Mouse (Mus musculus) liver, adult 2 months (tissue): ENCODE results near the gene S1pr3. TPM values are rescaled to one million over a fixed set of nuclear protein-coding genes. Genes with fewer than 3 reads are reported as not detected.

Source experiments
- DNase-seq: peaks from one replicate; pipeline ENCODE4 v3.0.0-alpha.2; 2011; ENCODE audit warnings: low read depth, low spot score; ENCODE audit errors: extremely low read depth
- H3K27ac ChIP-seq: fragments of 200-500 bp; replicated peaks from 2 replicates; pipeline ENCODE4 v1.5.1; 2012; ENCODE audit warnings: low read depth, mild to moderate bottlenecking, control low read depth, inconsistent platforms, low read length; ENCODE audit not compliant: insufficient read depth
- H3K27me3 ChIP-seq: fragments of 200-500 bp; 2 replicates; pipeline ENCODE4 v1.6.1; 2012; ENCODE audit warnings: mild to moderate bottlenecking, moderate library complexity, low read length, inconsistent platforms; ENCODE audit not compliant: control insufficient read depth, insufficient read depth
- H3K36me3 ChIP-seq: fragments of 200-500 bp; 2 replicates; pipeline ENCODE4 v1.6.1; 2012; ENCODE audit warnings: low read length, inconsistent platforms; ENCODE audit not compliant: control insufficient read depth, insufficient read depth
- H3K4me1 ChIP-seq: fragments of 200-500 bp; 2 replicates; pipeline ENCODE4 v1.6.1; 2011; ENCODE audit warnings: low read length; ENCODE audit not compliant: control insufficient read depth, insufficient read depth
- H3K4me3 ChIP-seq: fragments of 200-500 bp; 2 replicates; pipeline ENCODE4 v1.5.1; 2011; ENCODE audit warnings: low read depth, mild to moderate bottlenecking, control low read depth, low read length, moderate library complexity; ENCODE audit not compliant: insufficient read depth
- H3K79me2 ChIP-seq: fragments of 200-500 bp; 2 replicates; pipeline ENCODE4 v1.6.1; 2012; ENCODE audit warnings: inconsistent platforms, mild to moderate bottlenecking, low read length, moderate library complexity; ENCODE audit not compliant: control insufficient read depth, insufficient read depth
- H3K9ac ChIP-seq: fragments of 200-500 bp; 2 replicates; pipeline ENCODE4 v1.6.1; 2012; ENCODE audit warnings: low read depth, mild to moderate bottlenecking, control low read depth, inconsistent platforms, low read length
- CTCF ChIP-seq: fragments of 200-500 bp; IDR thresholded peaks from 2 replicates; pipeline ENCODE4 v1.5.1; 2011; ENCODE audit warnings: low read depth, low read length, control low read depth
- POLR2A ChIP-seq: fragments of 200-500 bp; IDR thresholded peaks from 2 replicates; pipeline ENCODE4 v1.6.1; 2011; ENCODE audit warnings: low read length, control low read depth; ENCODE audit not compliant: insufficient read depth; ENCODE audit errors: extremely low read depth
- WGBS: fragments of 180-500 bp; shearing (Covaris S2); methylation state at CpG from one replicate; pipeline ENCODE4 v1.1.7; 2018; 5-methylcytosine and 5-hydroxymethylcytosine counted together
- polyA plus RNA-seq: library from polyadenylated mRNA; depleted of rRNA; stranded (reverse); fragments of >200 nt; gene quantifications from 2 replicates; pipeline ENCODE4 v1.2.3, GENCODE M21; 2012; rRNA removed
- total RNA-seq: library from RNA; depleted of rRNA; stranded (reverse); fragments of >200 nt; gene quantifications from 2 replicates; pipeline ENCODE4 v1.2.3, GENCODE M21; 2014; rRNA removed

S1pr3 gene
- total and polyA plus RNA-seq, 2 experiments: 0.83 to 1.6 TPM

GRCm38 (mm10) chr13:51466117-51466841, 57.8 kb downstream of the S1pr3 start:
- DNase-seq: no peak
- Histone ChIP-seq H3K4me1 (no peaks in the 10 kb centered on the region), H3K27ac (no peak overlapping the region), H3K9ac (no peak overlapping the region), H3K79me2 (no peaks in the 10 kb centered on the region), H3K27me3 (0 out of 2 replicates have a peak, but pooled peaks cover 2% of the 10 kb centered on the region), H3K4me3 (no peak overlapping the region), H3K36me3 (no peaks in the 10 kb centered on the region)
- no peak for TF ChIP-seq POLR2A
- no peak for TF ChIP-seq CTCF
- WGBS: 87% methylated on average over 14 of the region's 14 CpGs

GRCm38 (mm10) chr13:51468697-51469250, 60.3 kb downstream of the S1pr3 start:
- Histone ChIP-seq H3K4me1 (no peaks in the 10 kb centered on the region), H3K4me3 (no peak overlapping the region), H3K79me2 (no peaks in the 10 kb centered on the region), H3K36me3 (no peaks in the 10 kb centered on the region), H3K27ac (no peak overlapping the region), H3K9ac (no peak overlapping the region), H3K27me3 (0 out of 2 replicates have a peak, but pooled peaks cover 2% of the 10 kb centered on the region)
- DNase-seq: no peak
- TF ChIP-seq POLR2A (no peak), CTCF (no peak)
- WGBS: 77% methylated on average over 17 of the region's 17 CpGs

Other genes with a start within 250 kb of the S1pr3 start
- 0.07 and 0.09 TPM in 2 replicates for gene Nxnl2, start 237.6 kb upstream of the S1pr3 start, total RNA-seq
- 0.06 TPM in 1 of 2 replicates, not detected in the other for gene Nxnl2, start 237.6 kb upstream of the S1pr3 start, polyA plus RNA-seq
- gene Shc3, start 160.8 kb downstream of the S1pr3 start, total RNA-seq: 0.09 and 0.13 TPM in 2 replicates
- gene Shc3, start 160.8 kb downstream of the S1pr3 start, polyA plus RNA-seq: not detected in 2 replicates
- gene Cks2, start 236.6 kb downstream of the S1pr3 start, total RNA-seq: 32.4 and 38.0 TPM in 2 replicates
- 22.7 and 25.8 TPM in 2 replicates for gene Cks2, start 236.6 kb downstream of the S1pr3 start, polyA plus RNA-seq
- gene Secisbp2, start 243.1 kb downstream of the S1pr3 start, total RNA-seq: 9.0 and 10.1 TPM in 2 replicates
- 13.6 and 13.8 TPM in 2 replicates for gene Secisbp2, start 243.1 kb downstream of the S1pr3 start, polyA plus RNA-seq